Mouse (Mus musculus) CH12.LX (cell line): Measurements from ENCODE around the gene Cd200r4. TPM values are rescaled to one million over a fixed set of nuclear protein-coding genes. Genes with fewer than 3 reads are reported as not detected.

Experiments
- DNase-seq: peaks from one replicate; pipeline ENCODE4 v3.0.0-alpha.2; 2013; ENCODE audit errors: extremely low read depth
- H3K27ac ChIP-seq: 2 replicates; pipeline ENCODE4 v1.5.1; 2012; ENCODE audit warnings: low read depth, mild to moderate bottlenecking, control low read depth, moderate library complexity; ENCODE audit not compliant: insufficient read depth
- H3K27me3 ChIP-seq: replicated peaks from 2 replicates; pipeline ENCODE3; 2012; ENCODE audit warnings: inconsistent platforms
- H3K36me3 ChIP-seq, 2 experiments: replicated peaks in 1 of 2; 2 replicates each; pipeline versions ENCODE3 to v1.6.1; 2012; ENCODE audit warnings: inconsistent platforms in 1 of 2, low read length in 1 of 2, mild to moderate bottlenecking in 1 of 2, mixed read lengths in 1 of 2, moderate library complexity in 1 of 2; ENCODE audit not compliant: control insufficient read depth in 1 of 2, insufficient read depth in 1 of 2
- H3K4me1 ChIP-seq, 2 experiments: 2 replicates each; pipeline ENCODE4 v1.6.1; 2012; ENCODE audit warnings: inconsistent platforms in 1 of 2, moderate library complexity in 1 of 2; ENCODE audit not compliant: insufficient read depth in 2 of 2, control insufficient read depth in 1 of 2
- H3K4me2 ChIP-seq: 2 replicates; pipeline ENCODE4 v1.6.1; 2012; ENCODE audit warnings: low read depth, mild to moderate bottlenecking, control low read depth; ENCODE audit not compliant: poor library complexity, insufficient read depth, severe bottlenecking
- H3K4me3 ChIP-seq, 3 experiments: fragments of 150-350 bp in 1 of 3; sonication (generic) in 1 of 3; replicated peaks in 1 of 3; 2 replicates each; pipeline versions ENCODE3 to v1.5.1; 2011 to 2012; ENCODE audit warnings: low read depth in 2 of 3, low read length in 2 of 3, mild to moderate bottlenecking in 2 of 3, moderate library complexity in 2 of 3, control low read depth in 1 of 3, improper control_type of control experiment in 1 of 3, inconsistent platforms in 1 of 3, mixed read lengths in 1 of 3; ENCODE audit not compliant: poor library complexity in 1 of 3
- H3K79me2 ChIP-seq: replicated peaks from 2 replicates; pipeline ENCODE4 v1.6.1; 2012; ENCODE audit warnings: mild to moderate bottlenecking, moderate library complexity; ENCODE audit not compliant: control insufficient read depth, poor library complexity, insufficient read depth, severe bottlenecking; ENCODE audit errors: extremely low read depth
- H3K9ac ChIP-seq: 2 replicates; pipeline ENCODE4 v1.6.1; 2012; ENCODE audit warnings: low read depth, mild to moderate bottlenecking, control low read depth, moderate library complexity; ENCODE audit not compliant: insufficient read depth
- H3K9me3 ChIP-seq: replicated peaks from 2 replicates; pipeline ENCODE3; 2012; ENCODE audit warnings: low read length, inconsistent platforms, mixed read lengths
- BHLHE40 ChIP-seq: IDR thresholded peaks from 2 replicates; pipeline ENCODE4 v1.6.1; 2011; ENCODE audit warnings: mild to moderate bottlenecking, low read depth, low read length, improper control_type of control experiment
- CHD1 ChIP-seq: IDR thresholded peaks from 2 replicates; pipeline ENCODE4 v1.6.1; 2012; ENCODE audit warnings: low read depth, low read length, improper control_type of control experiment, inconsistent platforms
- CTCF ChIP-seq, 2 experiments: IDR thresholded peaks in 1 of 2; conservative IDR thresholded peaks in 1 of 2; 2 replicates each; pipeline ENCODE4 v1.5.1; 2011 to 2012; ENCODE audit warnings: low read depth in 2 of 2, low read length in 2 of 2, improper control_type of control experiment in 1 of 2, inconsistent platforms in 1 of 2, mild to moderate bottlenecking in 1 of 2, moderate library complexity in 1 of 2
- E2F4 ChIP-seq: IDR thresholded peaks from 2 replicates; pipeline ENCODE4 v1.6.1; 2011; ENCODE audit warnings: low read depth, low read length, improper control_type of control experiment; ENCODE audit not compliant: insufficient replicate concordance
- ELF1 ChIP-seq: IDR thresholded peaks from 2 replicates; pipeline ENCODE4 v1.6.1; 2014; ENCODE audit warnings: low read depth, mild to moderate bottlenecking, inconsistent platforms, low read length, improper control_type of control experiment
- HCFC1 ChIP-seq: IDR thresholded peaks from 2 replicates; pipeline ENCODE4 v1.6.1; 2012; ENCODE audit warnings: low read depth, mild to moderate bottlenecking, inconsistent platforms, low read length, improper control_type of control experiment
- JUND ChIP-seq: conservative IDR thresholded peaks from 2 replicates; pipeline ENCODE4 v1.6.1; 2011; ENCODE audit warnings: low read depth, low read length, improper control_type of control experiment
- MAFK ChIP-seq: IDR thresholded peaks from 2 replicates; pipeline ENCODE4 v1.6.1; 2011; ENCODE audit warnings: low read length, improper control_type of control experiment; ENCODE audit not compliant: insufficient replicate concordance
- MAX ChIP-seq: IDR thresholded peaks from 2 replicates; pipeline ENCODE4 v1.6.1; 2011; ENCODE audit warnings: low read length, improper control_type of control experiment
- MAZ ChIP-seq: IDR thresholded peaks from 2 replicates; pipeline ENCODE4 v1.6.1; 2012; ENCODE audit warnings: low read depth, mild to moderate bottlenecking, inconsistent platforms, low read length, improper control_type of control experiment, moderate library complexity
- NELFE ChIP-seq: IDR thresholded peaks from 2 replicates; pipeline ENCODE4 v1.6.1; 2011; ENCODE audit warnings: low read depth, low read length, improper control_type of control experiment
- NRF1 ChIP-seq: IDR thresholded peaks from 2 replicates; pipeline ENCODE4 v1.6.1; 2014; ENCODE audit warnings: low read depth, mild to moderate bottlenecking, inconsistent platforms, low read length, improper control_type of control experiment, moderate library complexity
- PAX5 ChIP-seq: IDR thresholded peaks from 2 replicates; pipeline ENCODE4 v1.6.1; 2012; ENCODE audit warnings: low read length, inconsistent platforms, mixed read lengths
- POLR2A ChIP-seq: IDR thresholded peaks from 2 replicates; pipeline ENCODE4 v1.6.1; 2011; ENCODE audit warnings: low read depth, mild to moderate bottlenecking, improper control_type of control experiment, low read length
- RAD21 ChIP-seq: IDR thresholded peaks from 2 replicates; pipeline ENCODE4 v1.6.1; 2011; ENCODE audit warnings: low read depth, mild to moderate bottlenecking, low read length, improper control_type of control experiment, moderate library complexity
- SMC3 ChIP-seq: IDR thresholded peaks from 2 replicates; pipeline ENCODE4 v1.6.1; 2011; ENCODE audit warnings: low read depth, low read length, improper control_type of control experiment
- USF1 ChIP-seq: IDR thresholded peaks from 2 replicates; pipeline ENCODE4 v1.6.1; 2014; ENCODE audit warnings: low read depth, mild to moderate bottlenecking, inconsistent platforms, low read length, improper control_type of control experiment
- ZC3H11A ChIP-seq: IDR thresholded peaks from 2 replicates; pipeline ENCODE4 v1.6.1; 2012; ENCODE audit warnings: low read depth, mild to moderate bottlenecking, inconsistent platforms, low read length, improper control_type of control experiment
- ZKSCAN1 ChIP-seq: IDR thresholded peaks from 2 replicates; pipeline ENCODE4 v1.6.1; 2012; ENCODE audit warnings: low read depth, inconsistent platforms, low read length, improper control_type of control experiment, borderline replicate concordance
- ZMIZ1 ChIP-seq: IDR thresholded peaks from 2 replicates; pipeline ENCODE4 v1.6.1; 2012; ENCODE audit warnings: low read depth, mild to moderate bottlenecking, inconsistent platforms, low read length, improper control_type of control experiment
- ZNF384 ChIP-seq: IDR thresholded peaks from 2 replicates; pipeline ENCODE4 v1.6.1; 2012; ENCODE audit warnings: low read depth, low read length, improper control_type of control experiment, inconsistent platforms
- dilution Hi-C: fragments of 300-500 bp; cut with MboI; formaldehyde crosslinking; loops from 2 replicates; pipeline ENCODE4 v1.14.3; 2020; ENCODE audit warnings: low sequenced_read_pairs; ENCODE audit not compliant: extremely low pct_unique_long_range_greater_than_20kb, extremely low pct_ligation_motif_present
- in situ Hi-C: fragments of 300-500 bp; cut with MboI; formaldehyde crosslinking; loops from 3 replicates; pipeline ENCODE4 v1.14.3; 2019; ENCODE audit warnings: low sequenced_read_pairs, low pct_ligation_motif_present, low pct_unique_long_range_greater_than_20kb, mixed read lengths
- polyA plus RNA-seq: library from polyadenylated mRNA; unstranded; fragments of >175 nt; gene quantifications from 2 replicates; pipeline ENCODE4 v1.2.1, GENCODE M21; 2012; ENCODE audit warnings: low read depth; ENCODE audit not compliant: insufficient read length
- total RNA-seq, 2 experiments: library from RNA; depleted of rRNA; stranded (reverse); fragments of 300-350 nt in 1 of 2; fragments of >200 nt in 1 of 2; gene quantifications; 2 replicates each; pipeline ENCODE4 v1.2.3; 2012 to 2014

The Cd200r4 gene
- total and polyA plus RNA-seq, 3 experiments: 0.59 to 0.89 (median 0.76) TPM

DNA sequence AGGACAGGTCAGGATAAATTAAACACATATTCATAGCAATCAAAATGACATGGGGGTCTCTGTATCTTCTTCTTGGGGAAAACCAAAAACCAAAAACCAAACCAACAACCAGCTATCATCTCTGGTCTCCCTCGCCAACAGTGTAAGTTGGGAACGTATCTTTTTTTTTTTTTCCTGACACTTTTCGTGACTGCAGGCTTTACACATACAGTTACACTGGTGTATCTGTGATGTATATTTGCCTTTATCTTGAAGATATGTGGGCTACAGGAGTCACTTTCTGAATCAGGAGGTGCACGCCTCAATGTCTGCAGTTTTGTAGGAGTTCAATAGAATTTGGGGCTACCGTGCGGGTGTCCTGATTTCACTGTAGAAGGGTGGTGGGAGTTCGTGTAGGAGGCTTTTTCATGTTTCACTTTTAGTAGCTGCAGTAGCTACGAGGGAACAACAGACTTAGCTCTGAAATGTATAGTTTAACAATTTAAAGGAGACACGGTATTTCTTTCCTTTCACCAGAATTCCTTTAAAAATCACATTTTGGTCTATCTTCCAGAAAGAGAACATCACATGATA lies 45.1 kb upstream of the Cd200r4 start:
- in situ Hi-C loops: loop anchor here (5.0 kb wide), 3 partner anchors 201 to 321 kb away; no protein-coding TSS in a partner anchor

DNA sequence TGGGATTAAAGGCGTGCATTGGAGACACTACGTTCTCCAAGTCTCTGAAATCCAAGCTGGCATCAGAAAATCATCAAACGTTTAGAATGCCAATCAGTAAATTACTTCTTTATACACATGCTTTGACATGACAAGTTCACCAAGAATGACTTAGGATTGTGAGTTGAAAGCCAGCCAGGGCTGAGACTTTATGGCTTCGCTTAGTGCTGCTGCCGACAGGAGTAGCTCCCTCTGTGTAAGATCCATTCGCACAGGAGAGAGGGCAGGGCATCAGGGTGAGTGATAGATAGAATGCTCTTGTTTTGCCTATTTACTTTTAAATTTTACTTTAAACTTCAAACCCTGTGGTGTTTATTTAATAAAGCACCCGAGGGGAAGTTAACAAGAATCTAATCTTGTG lies 44.0 kb upstream of the Cd200r4 start:
- no peaks in the 10 kb centered on the region for H3K27me3 ChIP-seq
- no peak overlapping the region for H3K4me2 ChIP-seq
- H3K27ac ChIP-seq: no peak overlapping the region
- dilution Hi-C loops (no loop called here), in situ Hi-C loops (loop anchor here (5.0 kb wide), 3 partner anchors 200 to 320 kb away; no protein-coding TSS in a partner anchor)
- no peak for DNase-seq
- H3K4me3 ChIP-seq: peak overlapping the region in 1 of 3 experiments; percentile 2
- H3K36me3 ChIP-seq: no peaks in the 10 kb centered on the region
- H3K79me2 ChIP-seq: no peaks in the 10 kb centered on the region; the same call in 1 of the 2 replicates
- H3K9ac ChIP-seq: no peak overlapping the region
- no peak for TF ChIP-seq MAFK
- TF ChIP-seq MAZ: no peak
- TF ChIP-seq JUND: no peak
- TF ChIP-seq POLR2A: no peak
- no peak for TF ChIP-seq ELF1
- TF ChIP-seq ZC3H11A: no peak
- H3K9me3 ChIP-seq: no peaks in the 10 kb centered on the region
- H3K4me1 ChIP-seq: peaks cover 0 to 13% of the 10 kb centered on the region in 2 experiments; a peak in 2 of 4 replicates

More for the DNA sequence above, 45.1 kb upstream of the Cd200r4 start:
- Histone ChIP-seq H3K4me2 (no peak overlapping the region), H3K27me3 (no peaks in the 10 kb centered on the region), H3K9me3 (no peaks in the 10 kb centered on the region), H3K79me2 (no peaks in the 10 kb centered on the region; the same call in 1 of the 2 replicates), H3K36me3 (no peaks in the 10 kb centered on the region), H3K9ac (no peak overlapping the region), H3K4me1 (peaks cover 0 to 10% of the 10 kb centered on the region in 2 experiments; a peak in 2 of 4 replicates), H3K27ac (no peak overlapping the region)
- dilution Hi-C loops: no loop called here
- DNase-seq: no peak
- 0 out of 2 replicates have a peak, but pooled peaks have one; percentile 14 for TF ChIP-seq ZNF384
- TF ChIP-seq MAX: no peak
- TF ChIP-seq, all 38 proteins: peak for 1
- H3K4me3 ChIP-seq: peak overlapping the region in 2 of 3 experiments; percentile 44 to 45

GRCm38 (mm10) chr16:44767967-44768366 lies 43.6 kb upstream of the Cd200r4 start:
- no peak overlapping the region for H3K27ac ChIP-seq
- dilution Hi-C loops: no loop called here

More at GRCm38 (mm10) chr16:44767967-44768366, 43.6 kb upstream of the Cd200r4 start:
- TF ChIP-seq E2F4: no peak
- no peak for TF ChIP-seq USF1
- TF ChIP-seq NRF1: no peak
- no peak for TF ChIP-seq ZNF384
- peak; percentile 97 for TF ChIP-seq SMC3
- TF ChIP-seq ZC3H11A: peak; percentile 70; the same call in 1 of the 2 replicates
- TF ChIP-seq CTCF (conservative IDR thresholded peaks at IDR 0.05 in 1 of 2, IDR thresholded peaks at IDR 0.05 in 1 of 2; ENCODE audit: low read depth in 2 of 2, low read length in 2 of 2): peak; percentile 70 to 96; a peak in 3 of 4 replicates
- no peak; the same call in 1 of the 2 replicates for TF ChIP-seq HCFC1
- TF ChIP-seq ZMIZ1: no peak
- TF ChIP-seq CHD1: no peak
- 0 out of 2 replicates have a peak, but pooled peaks have one; percentile 37 for TF ChIP-seq BHLHE40
- no peak for TF ChIP-seq ZKSCAN1
- 0 out of 2 replicates have a peak, but pooled peaks have one; percentile 25 for TF ChIP-seq JUND
- no peak for TF ChIP-seq NELFE
- TF ChIP-seq PAX5: no peak
- TF ChIP-seq ELF1: no peak
- peak; percentile 96 for TF ChIP-seq RAD21
- in situ Hi-C loops: loop anchor here (5.0 kb wide), 3 partner anchors 199 to 319 kb away; no protein-coding TSS in a partner anchor
- peak; percentile 73 for DNase-seq
- Histone ChIP-seq H3K4me3 (peak overlapping the region in 1 of 3 experiments; percentile 2), H3K4me2 (no peak overlapping the region), H3K79me2 (no peaks in the 10 kb centered on the region; the same call in 1 of the 2 replicates), H3K27me3 (no peaks in the 10 kb centered on the region), H3K9me3 (no peaks in the 10 kb centered on the region), H3K9ac (no peak overlapping the region), H3K36me3 (no peaks in the 10 kb centered on the region), H3K4me1 (peaks cover 0 to 18% of the 10 kb centered on the region in 2 experiments; a peak in 2 of 4 replicates)
